Mouse (Mus musculus): ENCODE measurements around the gene Hif3a. TPM values are rescaled to one million over a fixed set of nuclear protein-coding genes. Genes with fewer than 3 reads are reported as not detected.

Hif3a gene
- polyA plus RNA-seq, 1 experiment from 2014 or later = 6.9 TPM

- H3K36me3 ChIP-seq (ENCODE audit: control insufficient read depth, insufficient read depth, low read length) = peaks cover 26% of the 10 kb centered on the region
- no peak overlapping the region for H3K4me2 ChIP-seq (ENCODE audit: low read length)
- H3K4me1 ChIP-seq (ENCODE audit: control insufficient read depth, insufficient read depth, low read depth, low read length) = peaks cover 3% of the 10 kb centered on the region
- no peaks in the 10 kb centered on the region for H3K9me3 ChIP-seq (ENCODE audit: control insufficient read depth, low read length)
- no peak overlapping the region for H3K4me3 ChIP-seq (ENCODE audit: low read length)
- peak overlapping the region; percentile 18; the same call in 1 of the 2 replicates for H3K9ac ChIP-seq (ENCODE audit: low read depth, low read length)
- H3K27me3 ChIP-seq (replicated peaks; ENCODE audit: control insufficient read depth, insufficient read depth, low read length) = no peaks in the 10 kb centered on the region
- no peak overlapping the region; the same call in 1 of the 2 replicates for H3K27ac ChIP-seq (ENCODE audit: low read depth, low read length)
- WGBS = 14% methylated on average over 7 of the region's 7 CpGs
- peak; percentile 78 for ATAC-seq
Measured at GRCm38 (mm10) chr7:17002375-17003195, 59.6 kb downstream of the Hif3a start.

- no peak overlapping the region for H3K4me2 ChIP-seq (ENCODE audit: low read length)
- H3K4me3 ChIP-seq (ENCODE audit: low read length) = no peak overlapping the region
- no peak overlapping the region for H3K9ac ChIP-seq (ENCODE audit: low read depth, low read length)
- no peak overlapping the region for H3K27ac ChIP-seq (ENCODE audit: low read depth, low read length)
- peaks cover 4% of the 10 kb centered on the region; the same call in 1 of the 2 replicates for H3K36me3 ChIP-seq (ENCODE audit: control insufficient read depth, insufficient read depth, low read length)
- H3K9me3 ChIP-seq (ENCODE audit: control insufficient read depth, low read length) = no peaks in the 10 kb centered on the region
- 17% methylated on average over 4 of the region's 4 CpGs for WGBS
- peak; percentile 9; the same call in 1 of the 2 replicates for ATAC-seq
- H3K4me1 ChIP-seq (ENCODE audit: control insufficient read depth, insufficient read depth, low read depth, low read length) = peaks cover 3% of the 10 kb centered on the region
- H3K27me3 ChIP-seq (replicated peaks; ENCODE audit: control insufficient read depth, insufficient read depth, low read length) = no peaks in the 10 kb centered on the region
Measured at GRCm38 (mm10) chr7:16999650-17000049, 62.6 kb downstream of the Hif3a start.

- Histone ChIP-seq H3K9ac (ENCODE audit: low read depth, low read length) (no peak overlapping the region), H3K9me3 (ENCODE audit: control insufficient read depth, low read length) (no peaks in the 10 kb centered on the region), H3K36me3 (ENCODE audit: control insufficient read depth, insufficient read depth, low read length) (peaks cover under 1% of the 10 kb centered on the region; the same call in 1 of the 2 replicates), H3K4me3 (ENCODE audit: low read length) (no peak overlapping the region), H3K4me2 (ENCODE audit: low read length) (no peak overlapping the region), H3K4me1 (ENCODE audit: control insufficient read depth, insufficient read depth, low read depth, low read length) (peaks cover 6% of the 10 kb centered on the region), H3K27ac (ENCODE audit: low read depth, low read length) (no peak overlapping the region), H3K27me3 (replicated peaks; ENCODE audit: control insufficient read depth, insufficient read depth, low read length) (no peaks in the 10 kb centered on the region)
- ATAC-seq = peak; percentile 6; the same call in 1 of the 2 replicates
- WGBS = 77% methylated on average over 4 of the region's 4 CpGs
Measured at GRCm38 (mm10) chr7:16999233-16999632, 63.0 kb downstream of the Hif3a start.

DNA sequence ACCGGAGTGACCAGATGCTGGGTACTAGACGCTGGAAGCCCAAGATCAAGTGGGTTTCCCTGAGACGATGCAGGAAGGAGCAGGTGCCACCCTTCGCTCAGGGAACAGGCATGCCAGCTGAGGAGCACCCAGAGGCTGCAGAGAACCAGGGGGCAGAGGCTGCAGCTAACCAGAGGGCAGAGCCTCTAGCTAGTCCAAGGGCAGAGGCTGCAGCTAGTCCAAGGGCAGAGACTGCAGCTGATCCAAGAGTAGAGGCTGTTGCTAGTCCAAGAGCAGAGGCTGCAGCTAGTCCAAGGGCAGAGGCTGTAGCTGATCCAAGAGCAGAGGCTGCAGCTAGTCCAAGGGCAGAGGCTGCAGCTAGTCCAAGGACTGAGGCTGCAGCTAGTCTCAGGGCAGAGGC is 66.9 kb downstream of the Hif3a start:
- H3K4me1 ChIP-seq (ENCODE audit: control insufficient read depth, insufficient read depth, low read depth, low read length) = peaks cover 13% of the 10 kb centered on the region

GRCm38 (mm10) chr7:16994400-16994799 is 67.8 kb downstream of the Hif3a start:
- peak overlapping the region; percentile 39 for H3K4me3 ChIP-seq (ENCODE audit: low read length)
- no peaks in the 10 kb centered on the region for H3K36me3 ChIP-seq (ENCODE audit: control insufficient read depth, insufficient read depth, low read length)
- H3K9me3 ChIP-seq (ENCODE audit: control insufficient read depth, low read length) = no peaks in the 10 kb centered on the region
- H3K27me3 ChIP-seq (replicated peaks; ENCODE audit: control insufficient read depth, insufficient read depth, low read length) = no peaks in the 10 kb centered on the region
- no peak for ATAC-seq
- peak overlapping the region; percentile 55 for H3K4me2 ChIP-seq (ENCODE audit: low read length)
- H3K9ac ChIP-seq (ENCODE audit: low read depth, low read length) = peak overlapping the region; percentile 62
- 18% methylated on average over 20 of the region's 20 CpGs for WGBS
- peak overlapping the region; percentile 71 for H3K27ac ChIP-seq (ENCODE audit: low read depth, low read length)
- H3K4me1 ChIP-seq (ENCODE audit: control insufficient read depth, insufficient read depth, low read depth, low read length) = peaks cover 14% of the 10 kb centered on the region

More for the DNA sequence above, 66.9 kb downstream of the Hif3a start:
- H3K4me3 ChIP-seq (ENCODE audit: low read length) = peak overlapping the region; percentile 39; the same call in 1 of the 2 replicates
- no peaks in the 10 kb centered on the region for H3K27me3 ChIP-seq (replicated peaks; ENCODE audit: control insufficient read depth, insufficient read depth, low read length)
- peak overlapping the region; percentile 55 for H3K4me2 ChIP-seq (ENCODE audit: low read length)
- 62% methylated on average over 4 of the region's 4 CpGs for WGBS
- ATAC-seq = no peak
- H3K9me3 ChIP-seq (ENCODE audit: control insufficient read depth, low read length) = no peaks in the 10 kb centered on the region
- H3K27ac ChIP-seq (ENCODE audit: low read depth, low read length) = no peak overlapping the region
- no peaks in the 10 kb centered on the region for H3K36me3 ChIP-seq (ENCODE audit: control insufficient read depth, insufficient read depth, low read length)
- peak overlapping the region; percentile 62; the same call in 1 of the 2 replicates for H3K9ac ChIP-seq (ENCODE audit: low read depth, low read length)

- peak; percentile 77 for ATAC-seq
- WGBS = 6% methylated on average over 27 of the region's 27 CpGs
- Histone ChIP-seq H3K4me3 (ENCODE audit: low read length) (peak overlapping the region; percentile 39), H3K27me3 (replicated peaks; ENCODE audit: control insufficient read depth, insufficient read depth, low read length) (no peaks in the 10 kb centered on the region), H3K36me3 (ENCODE audit: control insufficient read depth, insufficient read depth, low read length) (no peaks in the 10 kb centered on the region), H3K4me1 (ENCODE audit: control insufficient read depth, insufficient read depth, low read depth, low read length) (peaks cover 14% of the 10 kb centered on the region), H3K9ac (ENCODE audit: low read depth, low read length) (peak overlapping the region; percentile 62), H3K27ac (ENCODE audit: low read depth, low read length) (peak overlapping the region; percentile 71), H3K9me3 (ENCODE audit: control insufficient read depth, low read length) (no peaks in the 10 kb centered on the region), H3K4me2 (ENCODE audit: low read length) (peak overlapping the region; percentile 55)
Measured at GRCm38 (mm10) chr7:16993651-16994399, 68.4 kb downstream of the Hif3a start.

GRCm38 (mm10) chr7:16992451-16992807 is 69.8 kb downstream of the Hif3a start, which contains the start of gene Ccdc8:
Gene Ccdc8, plus strand, starts transcription at chr7:16992708.
- Histone ChIP-seq H3K4me2 (ENCODE audit: low read length) (peak within 1 kb of the TSS; percentile 55), H3K36me3 (ENCODE audit: control insufficient read depth, insufficient read depth, low read length) (no peaks in the 10 kb centered on the region), H3K27ac (ENCODE audit: low read depth, low read length) (peak within 1 kb of the TSS; percentile 71), H3K4me1 (ENCODE audit: control insufficient read depth, insufficient read depth, low read depth, low read length) (peaks cover 24% of the 10 kb centered on the region), H3K9ac (ENCODE audit: low read depth, low read length) (no peak within 1 kb of the TSS), H3K4me3 (ENCODE audit: low read length) (peak within 1 kb of the TSS; percentile 39), H3K9me3 (ENCODE audit: control insufficient read depth, low read length) (no peaks in the 10 kb centered on the region), H3K27me3 (replicated peaks; ENCODE audit: control insufficient read depth, insufficient read depth, low read length) (no peaks in the 10 kb centered on the region)
- 97% methylated on average over 5 of the region's 5 CpGs for WGBS
- ATAC-seq = no peak

- peak; percentile 56 for ATAC-seq
- 49% methylated on average over 18 of the region's 18 CpGs for WGBS
- Histone ChIP-seq H3K4me1 (ENCODE audit: control insufficient read depth, insufficient read depth, low read depth, low read length) (peaks cover 27% of the 10 kb centered on the region), H3K4me2 (ENCODE audit: low read length) (no peak overlapping the region), H3K9ac (ENCODE audit: low read depth, low read length) (no peak overlapping the region), H3K27me3 (replicated peaks; ENCODE audit: control insufficient read depth, insufficient read depth, low read length) (no peaks in the 10 kb centered on the region), H3K9me3 (ENCODE audit: control insufficient read depth, low read length) (no peaks in the 10 kb centered on the region), H3K36me3 (ENCODE audit: control insufficient read depth, insufficient read depth, low read length) (no peaks in the 10 kb centered on the region), H3K27ac (ENCODE audit: low read depth, low read length) (peak overlapping the region; percentile 63), H3K4me3 (ENCODE audit: low read length) (no peak overlapping the region)
Measured at GRCm38 (mm10) chr7:16991681-16992450, 70.4 kb downstream of the Hif3a start.
